Mouse (Mus musculus) kidney, postnatal 10 days (tissue): ENCODE results near the gene Tarbp1.

ENCODE experiments used
- DNase-seq: peaks from one replicate; pipeline ENCODE4 v3.0.0; 2021; ENCODE audit warnings: mixed read lengths

Tarbp1 gene

DNA sequence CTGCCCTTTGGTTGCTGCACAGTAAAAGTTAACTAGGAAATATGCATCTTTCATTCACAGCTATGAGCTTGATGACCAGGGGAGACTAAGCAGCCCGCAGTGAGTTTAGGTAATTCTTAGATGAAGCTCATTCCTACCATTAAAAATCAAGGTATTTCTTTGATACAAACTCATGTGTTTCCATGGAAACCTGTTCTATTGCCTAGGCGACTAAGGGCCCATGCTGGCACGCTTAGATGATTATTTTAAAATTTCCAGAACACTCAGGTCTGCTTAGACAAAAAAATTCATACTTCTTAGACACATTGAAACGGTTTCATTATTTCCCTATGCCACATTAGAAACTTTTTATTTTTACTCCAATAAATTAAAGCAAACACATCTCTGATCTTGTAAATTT is 69.8 kb downstream of the Tarbp1 start:
- no peak for DNase-seq

GRCm38 (mm10) chr8:126404550-126404949 is 70.3 kb downstream of the Tarbp1 start:
- DNase-seq = peak; percentile 26

- no peak for DNase-seq
These were observed 76.5 kb downstream of the Tarbp1 start for GRCm38 (mm10) chr8:126398349-126398748.

GRCm38 (mm10) chr8:126395917-126396316 is 78.9 kb downstream of the Tarbp1 start:
- no peak for DNase-seq

- no peak for DNase-seq
These were observed 79.5 kb downstream of the Tarbp1 start for GRCm38 (mm10) chr8:126395386-126395785.

GRCm38 (mm10) chr8:126391541-126391940 is 83.3 kb downstream of the Tarbp1 start:
- peak; percentile 73 for DNase-seq

- no peak for DNase-seq
These were observed 87.3 kb downstream of the Tarbp1 start for GRCm38 (mm10) chr8:126387566-126387965.

DNA sequence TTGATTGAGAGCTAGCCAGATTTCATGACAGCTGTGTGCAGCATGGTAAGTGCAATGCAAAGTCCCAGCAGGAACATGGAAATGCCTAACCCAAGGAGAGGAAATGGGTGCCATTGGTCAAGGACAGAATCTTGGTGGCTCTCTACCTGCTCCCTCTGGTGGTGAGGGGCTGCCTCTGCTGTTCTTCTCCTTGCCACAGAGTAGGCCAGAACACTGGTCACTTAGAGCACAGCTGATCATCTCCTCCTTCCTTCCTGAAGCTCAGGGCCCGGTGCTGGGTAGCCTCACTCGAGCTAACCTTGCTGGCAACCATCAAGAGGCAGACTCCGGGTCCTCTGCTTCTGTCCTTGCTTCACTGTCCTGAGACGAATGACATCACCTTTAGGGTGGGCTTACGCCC is 92.1 kb downstream of the Tarbp1 start:
- peak; percentile 46 for DNase-seq

GRCm38 (mm10) chr8:126382216-126382615 is 92.6 kb downstream of the Tarbp1 start:
- peak; percentile 58 for DNase-seq

- no peak for DNase-seq
These were observed 93.6 kb downstream of the Tarbp1 start for GRCm38 (mm10) chr8:126381299-126381698.

DNA sequence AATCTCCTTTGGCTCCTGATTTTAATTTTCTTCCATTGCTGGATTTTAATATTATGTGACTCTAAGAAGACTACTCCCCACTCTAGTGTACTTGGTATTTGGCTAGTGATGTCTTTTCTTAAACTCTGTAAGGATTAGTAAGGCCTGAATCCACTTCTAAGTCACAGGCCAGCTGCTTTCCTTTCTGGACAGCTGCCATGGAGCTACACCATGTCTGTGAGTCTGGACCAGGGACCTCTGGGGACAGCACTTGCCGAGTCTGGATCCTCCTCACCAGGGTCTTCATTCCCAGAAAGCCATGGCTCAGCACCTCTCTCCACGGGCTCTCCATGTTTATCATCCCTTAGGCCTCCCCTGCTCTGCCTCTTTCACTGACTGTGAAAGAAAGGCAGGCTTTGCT is 94.7 kb downstream of the Tarbp1 start:
- peak; percentile 47 for DNase-seq

GRCm38 (mm10) chr8:126379580-126379979 is 95.3 kb downstream of the Tarbp1 start:
- no peak for DNase-seq
